Mouse (Mus musculus): ENCODE measurements around the gene Cdk14. TPM values are rescaled to one million over a fixed set of nuclear protein-coding genes. Genes with fewer than 3 reads are reported as not detected.

Cdk14 gene
- polyA plus RNA-seq, 1 experiment, result 2.6 TPM

DNA sequence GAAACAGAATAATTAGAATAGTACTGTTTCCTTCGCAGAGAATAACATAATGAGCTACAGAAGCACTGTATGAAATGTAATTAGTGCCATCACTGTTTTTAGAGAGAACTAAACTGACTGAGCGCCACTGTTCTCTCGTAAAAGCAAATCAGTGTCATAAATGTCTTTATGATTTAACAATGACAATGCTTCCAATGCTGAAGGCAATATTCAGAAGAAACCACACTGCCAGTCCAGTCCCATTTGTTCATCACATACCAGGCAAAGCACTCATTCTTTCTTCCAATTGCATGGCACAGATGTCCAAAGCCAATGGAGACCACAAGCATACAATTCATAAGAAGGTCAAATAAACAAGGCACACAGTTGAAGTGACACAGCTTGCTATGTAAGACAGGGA, 355.4 kb downstream of the Cdk14 start:
- no peaks in the 10 kb centered on the region for H3K4me1 ChIP-seq (ENCODE audit: control insufficient read depth, insufficient read depth, low read length)
- no peaks in the 10 kb centered on the region for H3K27me3 ChIP-seq (replicated peaks; ENCODE audit: control insufficient read depth, insufficient read depth, low read length)
- WGBS, result 90% methylated on average over 3 of the region's 3 CpGs
- DNase-seq, result no peak
- H3K4me3 ChIP-seq (ENCODE audit: insufficient read depth, low read depth, low read length), result no peak overlapping the region
- no peaks in the 10 kb centered on the region for H3K36me3 ChIP-seq (ENCODE audit: control insufficient read depth, insufficient read depth, low read length)
- H3K27ac ChIP-seq (ENCODE audit: insufficient read depth, low read depth, low read length), result no peak overlapping the region
- TF ChIP-seq POLR2A (IDR thresholded peaks at IDR 0.05; ENCODE audit: low read depth, low read length) (no peak), CTCF (conservative IDR thresholded peaks at IDR 0.05; ENCODE audit: insufficient read depth, insufficient read length, low read depth, low read length) (no peak)

GRCm38 (mm10) chr5:5056102-5056883, 363.8 kb downstream of the Cdk14 start:
- H3K36me3 ChIP-seq (ENCODE audit: control insufficient read depth, insufficient read depth, low read length), result no peaks in the 10 kb centered on the region
- H3K4me3 ChIP-seq (ENCODE audit: insufficient read depth, low read depth, low read length), result no peak overlapping the region
- H3K27me3 ChIP-seq (replicated peaks; ENCODE audit: control insufficient read depth, insufficient read depth, low read length), result no peaks in the 10 kb centered on the region
- H3K27ac ChIP-seq (ENCODE audit: insufficient read depth, low read depth, low read length), result no peak overlapping the region
- H3K4me1 ChIP-seq (ENCODE audit: control insufficient read depth, insufficient read depth, low read length), result no peaks in the 10 kb centered on the region
- TF ChIP-seq CTCF (conservative IDR thresholded peaks at IDR 0.05; ENCODE audit: insufficient read depth, insufficient read length, low read depth, low read length), result no peak
- no peak for TF ChIP-seq POLR2A (IDR thresholded peaks at IDR 0.05; ENCODE audit: low read depth, low read length)
- WGBS, result 74% methylated on average over 4 of the region's 4 CpGs
- no peak for DNase-seq

DNA sequence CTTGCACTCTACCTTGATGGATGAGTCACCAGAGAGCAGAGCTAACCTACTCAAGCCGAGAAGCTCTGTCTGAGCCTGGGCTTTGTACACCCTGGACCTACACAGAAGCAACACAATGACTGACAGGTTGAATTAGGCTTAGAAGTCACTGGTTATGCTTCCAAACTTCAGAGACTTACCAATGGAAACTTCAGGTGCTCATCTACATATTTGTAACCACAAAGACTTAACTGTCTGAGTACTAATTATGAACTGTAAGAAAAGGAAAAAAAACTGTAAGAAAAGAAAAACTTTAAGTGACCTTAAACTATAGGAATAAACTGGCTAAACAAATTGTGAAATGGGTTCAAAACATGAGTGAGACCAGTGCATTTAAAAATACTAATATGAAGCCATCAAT, 364.6 kb downstream of the Cdk14 start:
- Histone ChIP-seq H3K27ac (ENCODE audit: insufficient read depth, low read depth, low read length) (no peak overlapping the region), H3K4me3 (ENCODE audit: insufficient read depth, low read depth, low read length) (no peak overlapping the region), H3K36me3 (ENCODE audit: control insufficient read depth, insufficient read depth, low read length) (no peaks in the 10 kb centered on the region), H3K4me1 (ENCODE audit: control insufficient read depth, insufficient read depth, low read length) (no peaks in the 10 kb centered on the region), H3K27me3 (replicated peaks; ENCODE audit: control insufficient read depth, insufficient read depth, low read length) (no peaks in the 10 kb centered on the region)
- TF ChIP-seq CTCF (conservative IDR thresholded peaks at IDR 0.05; ENCODE audit: insufficient read depth, insufficient read length, low read depth, low read length), result no peak
- TF ChIP-seq POLR2A (IDR thresholded peaks at IDR 0.05; ENCODE audit: low read depth, low read length), result no peak
- 55% methylated on average over 1 of the region's 1 CpGs for WGBS
- no peak for DNase-seq

- WGBS, result 27% methylated on average over 1 of the region's 1 CpGs
- no peak for DNase-seq
- H3K27ac ChIP-seq (ENCODE audit: insufficient read depth, low read depth, low read length), result no peak overlapping the region
- H3K27me3 ChIP-seq (replicated peaks; ENCODE audit: control insufficient read depth, insufficient read depth, low read length), result no peaks in the 10 kb centered on the region
- TF ChIP-seq POLR2A (IDR thresholded peaks at IDR 0.05; ENCODE audit: low read depth, low read length), result no peak
- TF ChIP-seq CTCF (conservative IDR thresholded peaks at IDR 0.05; ENCODE audit: insufficient read depth, insufficient read length, low read depth, low read length), result no peak
- H3K4me3 ChIP-seq (ENCODE audit: insufficient read depth, low read depth, low read length), result no peak overlapping the region
- H3K4me1 ChIP-seq (ENCODE audit: control insufficient read depth, insufficient read depth, low read length), result no peaks in the 10 kb centered on the region
- no peaks in the 10 kb centered on the region for H3K36me3 ChIP-seq (ENCODE audit: control insufficient read depth, insufficient read depth, low read length)
These were observed 365.8 kb downstream of the Cdk14 start for GRCm38 (mm10) chr5:5054270-5054669.

- H3K27me3 ChIP-seq (replicated peaks; ENCODE audit: control insufficient read depth, insufficient read depth, low read length), result no peaks in the 10 kb centered on the region
- whole genome bisulfite sequencing, result 59% methylated on average over 5 of the region's 5 CpGs
- no peaks in the 10 kb centered on the region for H3K4me1 ChIP-seq (ENCODE audit: control insufficient read depth, insufficient read depth, low read length)
- no peak for TF ChIP-seq POLR2A (IDR thresholded peaks at IDR 0.05; ENCODE audit: low read depth, low read length)
- no peak for TF ChIP-seq CTCF (conservative IDR thresholded peaks at IDR 0.05; ENCODE audit: insufficient read depth, insufficient read length, low read depth, low read length)
- H3K27ac ChIP-seq (ENCODE audit: insufficient read depth, low read depth, low read length), result no peak overlapping the region
- DNase-seq, result no peak
- H3K36me3 ChIP-seq (ENCODE audit: control insufficient read depth, insufficient read depth, low read length), result no peaks in the 10 kb centered on the region
- H3K4me3 ChIP-seq (ENCODE audit: insufficient read depth, low read depth, low read length), result no peak overlapping the region
These were observed 375.8 kb downstream of the Cdk14 start for GRCm38 (mm10) chr5:5044326-5044725.

DNA sequence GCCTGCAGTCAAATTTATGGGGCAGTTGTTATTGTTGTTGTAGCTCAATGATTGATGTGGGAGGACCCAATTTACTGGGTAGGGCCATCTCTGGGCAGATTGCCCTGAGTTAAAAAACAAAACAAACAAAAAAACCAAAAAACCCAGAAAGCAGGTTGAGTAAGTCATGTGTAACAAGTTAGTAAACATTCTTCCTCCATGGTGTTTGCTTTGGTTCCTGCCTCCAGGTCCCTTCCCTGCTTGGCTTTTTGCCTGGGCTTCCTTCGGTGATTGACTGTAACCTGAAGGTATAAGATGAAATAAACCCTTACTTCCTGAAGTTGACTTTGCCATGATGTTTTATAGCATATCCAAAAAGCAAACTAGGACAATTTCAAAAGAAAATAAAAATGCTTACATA, 377.4 kb downstream of the Cdk14 start:
- 47% methylated on average over 1 of the region's 1 CpGs for WGBS
- Histone ChIP-seq H3K36me3 (ENCODE audit: control insufficient read depth, insufficient read depth, low read length) (no peaks in the 10 kb centered on the region), H3K4me3 (ENCODE audit: insufficient read depth, low read depth, low read length) (no peak overlapping the region), H3K27ac (ENCODE audit: insufficient read depth, low read depth, low read length) (no peak overlapping the region), H3K4me1 (ENCODE audit: control insufficient read depth, insufficient read depth, low read length) (no peaks in the 10 kb centered on the region), H3K27me3 (replicated peaks; ENCODE audit: control insufficient read depth, insufficient read depth, low read length) (no peaks in the 10 kb centered on the region)
- DNase-seq, result no peak
- no peak for TF ChIP-seq CTCF (conservative IDR thresholded peaks at IDR 0.05; ENCODE audit: insufficient read depth, insufficient read length, low read depth, low read length)
- TF ChIP-seq POLR2A (IDR thresholded peaks at IDR 0.05; ENCODE audit: low read depth, low read length), result no peak

DNA sequence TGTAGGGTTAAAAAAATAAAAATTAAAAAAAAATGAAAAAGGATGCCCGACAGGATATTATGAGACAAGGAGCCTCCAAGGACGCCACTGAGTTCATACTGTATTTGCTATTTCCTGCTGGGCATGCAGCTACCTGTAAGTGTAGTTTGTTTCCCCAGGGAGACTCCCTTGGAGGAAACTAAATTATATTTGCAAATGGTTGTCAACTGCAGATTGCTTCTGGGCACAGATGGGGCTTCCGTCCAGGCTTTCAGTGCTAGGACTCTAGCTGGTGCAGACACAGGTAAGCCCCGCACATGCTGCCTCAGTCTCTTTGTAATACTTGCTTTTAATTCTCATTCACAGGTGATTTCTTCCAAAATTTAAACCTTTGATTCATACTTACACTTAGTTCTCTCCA, 378.6 kb downstream of the Cdk14 start:
- TF ChIP-seq CTCF (conservative IDR thresholded peaks at IDR 0.05; ENCODE audit: insufficient read depth, insufficient read length, low read depth, low read length) (no peak), POLR2A (IDR thresholded peaks at IDR 0.05; ENCODE audit: low read depth, low read length) (no peak)
- Histone ChIP-seq H3K36me3 (ENCODE audit: control insufficient read depth, insufficient read depth, low read length) (no peaks in the 10 kb centered on the region), H3K4me1 (ENCODE audit: control insufficient read depth, insufficient read depth, low read length) (no peaks in the 10 kb centered on the region), H3K4me3 (ENCODE audit: insufficient read depth, low read depth, low read length) (no peak overlapping the region), H3K27ac (ENCODE audit: insufficient read depth, low read depth, low read length) (no peak overlapping the region), H3K27me3 (replicated peaks; ENCODE audit: control insufficient read depth, insufficient read depth, low read length) (no peaks in the 10 kb centered on the region)
- WGBS, result 75% methylated on average over 4 of the region's 4 CpGs
- DNase-seq, result no peak

Data from kidney, adult 2 months (tissue).